Mouse (Mus musculus) left cerebral cortex, adult 6 months (tissue): ENCODE results near the gene Mrps22. TPM values are rescaled to one million over a fixed set of nuclear protein-coding genes. Genes with fewer than 3 reads are reported as not detected.

Experiments
- long read RNA-seq, 2 experiments: library from polyadenylated mRNA; unstranded; transcript quantifications; one replicate each; pipeline ENCODE4 v2.0.0; 2019 to 2020
- polyA plus RNA-seq: library from polyadenylated mRNA; unstranded; fragments of <200 nt; fragmentation: Nextera tagmentation; gene quantifications from 2 replicates; pipeline ENCODE4 v1.2.3, GENCODE M21; 2021

Mrps22 gene
- polyA plus RNA-seq = 39.5 and 45.3 TPM in 2 replicates
- long read RNA-seq, experiment 1, transcript Mrps22-201 (8 exons, 1,197 nt) = major isoform, 78 of 93 reads
- long read RNA-seq, experiment 1, partial matches to known transcripts = 9 of 93 reads
- long read RNA-seq, experiment 1, other reads (novel, unspliced or antisense) = 6 of 93 reads
- long read RNA-seq, experiment 2, transcript Mrps22-201 (8 exons, 1,197 nt) = major isoform, 40 of 54 reads
- long read RNA-seq, experiment 2, partial matches to known transcripts = 13 of 54 reads
- long read RNA-seq, experiment 2, other reads (novel, unspliced or antisense) = 1 of 54 reads

GRCm38 (mm10) chr9:98601156-98601836, at the start of gene Mrps22:
TSS of gene Mrps22 (minus strand) at chr9:98601660.

GRCm38 (mm10) chr9:98563137-98564126, 38.0 kb downstream of the Mrps22 start, which contains the start of gene Copb2:
TSS of gene Copb2 (plus strand) at chr9:98563721.

Other genes with a start within 250 kb of the Mrps22 start
- gene Rbp1, start 178.7 kb downstream of the Mrps22 start, polyA plus RNA-seq = 17.7 and 23.0 TPM in 2 replicates
- not detected in 2 replicates for gene Rbp2, start 115.5 kb downstream of the Mrps22 start, polyA plus RNA-seq
- 43.8 and 51.4 TPM in 2 replicates for gene Copb2, start 37.9 kb downstream of the Mrps22 start, polyA plus RNA-seq
- not detected in 2 replicates for gene Prr23a1, start 240.8 kb upstream of the Mrps22 start, polyA plus RNA-seq